Mouse (Mus musculus) lung, adult 2 months (tissue): ENCODE measurements around the gene Sumo3. TPM values are rescaled to one million over a fixed set of nuclear protein-coding genes. Genes with fewer than 3 reads are reported as not detected.

Source experiments
- DNase-seq: peaks from one replicate; pipeline ENCODE4 v3.0.0; 2022
- H3K4me1 ChIP-seq: fragments of 200-500 bp; 2 replicates; pipeline ENCODE4 v1.6.1; 2011; ENCODE audit warnings: low read length; ENCODE audit not compliant: control insufficient read depth, insufficient read depth
- H3K4me3 ChIP-seq: fragments of 200-500 bp; replicated peaks from 2 replicates; pipeline ENCODE3; 2011; ENCODE audit warnings: low read depth, mild to moderate bottlenecking, control low read depth, low read length; ENCODE audit errors: extremely low read depth
- CTCF ChIP-seq: fragments of 200-500 bp; IDR thresholded peaks from 2 replicates; pipeline ENCODE4 v1.5.1; 2011; ENCODE audit warnings: mild to moderate bottlenecking, low read length, control low read depth; ENCODE audit not compliant: insufficient read depth
- POLR2A ChIP-seq: fragments of 200-500 bp; IDR thresholded peaks from 2 replicates; pipeline ENCODE4 v1.6.1; 2011; ENCODE audit warnings: low read depth, mild to moderate bottlenecking, control low read depth, low read length, borderline replicate concordance; ENCODE audit errors: extremely low read depth
- WGBS: fragments of 180-500 bp; shearing (Covaris S2); methylation state at CpG from one replicate; pipeline ENCODE4 v1.1.7; 2018; 5-methylcytosine and 5-hydroxymethylcytosine counted together
- polyA plus RNA-seq: library from polyadenylated mRNA; depleted of rRNA; stranded (reverse); fragments of >200 nt; gene quantifications from 2 replicates; pipeline ENCODE4 v1.2.3, GENCODE M21; 2012

The Sumo3 gene
- polyA plus RNA-seq, 1 experiment, result 261 TPM

DNA sequence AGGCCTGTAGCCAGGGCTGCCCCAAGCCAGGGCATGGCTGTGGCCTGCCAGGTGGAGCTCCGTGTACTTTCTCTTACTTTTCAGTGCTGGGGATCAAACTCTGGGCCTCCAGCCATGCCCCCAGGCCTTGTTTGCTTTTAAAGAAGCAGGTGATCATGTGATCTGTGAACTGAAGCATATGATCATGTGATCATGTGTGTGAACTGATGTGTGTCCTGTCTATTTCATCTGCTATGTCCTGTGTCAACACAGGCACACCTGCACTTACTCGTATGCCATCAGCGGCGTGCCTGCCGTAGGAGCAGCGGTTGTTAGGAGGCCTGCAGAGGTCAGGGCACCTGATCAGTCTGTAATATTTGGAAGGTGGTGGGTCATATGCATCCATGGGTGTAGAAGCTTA, 28.1 kb downstream of the Sumo3 start:
- no peak for TF ChIP-seq POLR2A
- no peak for TF ChIP-seq CTCF
- H3K4me3 ChIP-seq, result no peak overlapping the region
- peaks cover 18% of the 10 kb centered on the region for H3K4me1 ChIP-seq
- 65% methylated on average over 6 of the region's 6 CpGs for WGBS
- no peak for DNase-seq

DNA sequence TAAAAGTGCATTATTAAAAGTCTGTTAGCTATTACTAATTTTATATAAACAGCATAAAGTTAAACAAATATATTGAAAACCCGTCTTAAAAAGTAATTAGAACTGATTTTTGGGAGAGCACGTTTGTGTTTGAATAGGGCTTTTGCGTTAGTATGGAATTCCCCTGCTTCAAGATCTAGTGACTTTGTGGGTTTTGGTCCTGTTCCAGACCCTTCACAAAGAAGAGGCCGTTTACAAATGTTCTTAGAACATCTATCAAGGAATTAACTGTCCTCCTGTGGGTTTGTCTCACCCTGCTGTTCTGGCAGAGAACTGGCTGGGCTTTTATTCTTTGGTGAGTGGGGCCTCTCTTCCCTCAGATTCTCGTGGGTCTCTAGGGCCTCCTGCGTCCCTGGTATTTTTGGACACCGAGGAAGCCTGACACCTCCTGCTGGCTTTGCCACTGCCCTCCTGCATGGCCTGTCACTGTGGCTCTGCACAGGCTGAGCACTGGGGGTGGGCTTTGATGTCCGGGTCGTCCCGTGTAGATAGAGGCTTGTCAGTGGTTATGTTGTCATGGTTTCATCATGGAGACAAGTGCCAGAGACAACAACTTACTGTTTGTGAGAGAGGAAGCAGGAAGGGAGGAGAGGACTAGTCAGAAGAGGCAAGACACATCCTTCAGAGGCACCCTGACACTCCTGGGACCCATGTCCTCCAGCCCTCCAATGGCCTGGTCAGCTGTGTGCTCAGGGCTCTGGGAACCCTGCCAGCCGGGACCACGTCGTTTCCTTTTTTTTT, 28.7 kb downstream of the Sumo3 start:
- WGBS, result 11% methylated on average over 13 of the region's 13 CpGs
- no peak for TF ChIP-seq CTCF
- TF ChIP-seq POLR2A, result no peak
- H3K4me3 ChIP-seq, result no peak overlapping the region
- peaks cover 19% of the 10 kb centered on the region for H3K4me1 ChIP-seq
- DNase-seq, result no peak

GRCm38 (mm10) chr10:77636234-77636922, 30.5 kb downstream of the Sumo3 start:
- DNase-seq, result no peak
- Histone ChIP-seq H3K4me3 (no peak overlapping the region), H3K4me1 (peaks cover 19% of the 10 kb centered on the region)
- no peak for TF ChIP-seq POLR2A
- no peak for TF ChIP-seq CTCF
- WGBS, result 83% methylated on average over 7 of the region's 7 CpGs

- Histone ChIP-seq H3K4me1 (peaks cover 18% of the 10 kb centered on the region), H3K4me3 (no peak overlapping the region)
- no peak for DNase-seq
- WGBS, result 62% methylated on average over 6 of the region's 6 CpGs
- no peak for TF ChIP-seq POLR2A
- TF ChIP-seq CTCF, result no peak
Observed at GRCm38 (mm10) chr10:77638956-77639355, 33.1 kb downstream of the Sumo3 start.

DNA sequence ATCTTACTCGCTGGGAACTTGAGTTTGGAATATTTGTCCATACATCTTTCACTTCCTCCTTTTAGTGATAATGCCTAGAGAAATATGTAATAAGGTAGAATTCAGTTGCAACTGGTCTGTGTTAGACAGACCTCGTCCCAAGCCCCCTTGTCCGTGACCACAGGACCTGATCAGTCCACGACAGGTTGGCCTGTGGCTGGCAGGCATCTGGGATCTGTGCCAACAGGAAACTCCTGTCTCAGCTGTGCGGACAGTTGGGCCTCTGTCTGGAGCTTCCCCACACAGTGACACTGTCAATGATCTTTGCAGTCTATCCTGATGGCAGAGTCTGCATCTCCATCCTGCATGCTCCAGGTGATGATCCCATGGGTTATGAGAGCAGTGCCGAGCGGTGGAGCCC, 37.3 kb downstream of the Sumo3 start:
- DNase-seq, result no peak
- WGBS, result 50% methylated on average over 7 of the region's 7 CpGs
- Histone ChIP-seq H3K4me3 (no peak overlapping the region), H3K4me1 (peaks cover 6% of the 10 kb centered on the region)
- no peak for TF ChIP-seq POLR2A
- TF ChIP-seq CTCF, result no peak

DNA sequence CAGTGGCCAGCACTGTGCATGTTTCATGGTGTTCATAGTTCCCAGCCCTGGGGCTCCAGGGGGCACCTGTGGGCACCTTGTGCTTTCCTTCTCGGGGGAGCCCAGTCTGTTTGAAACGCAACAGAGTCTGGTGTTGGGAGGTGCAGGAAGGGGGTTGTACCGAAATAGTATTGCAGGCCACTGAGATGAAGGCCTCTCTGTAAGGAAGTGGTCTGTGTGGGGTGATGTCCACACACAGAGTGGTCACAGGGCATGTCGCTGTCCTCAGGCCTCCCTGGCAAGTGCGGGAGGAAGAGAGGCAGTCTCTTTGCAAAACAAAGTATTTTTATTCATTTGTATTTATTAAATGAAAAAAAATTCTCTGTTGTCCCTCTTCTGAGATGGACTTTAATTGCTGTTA, 39.7 kb downstream of the Sumo3 start:
- H3K4me3 ChIP-seq, result no peak overlapping the region
- no peak for TF ChIP-seq POLR2A
- TF ChIP-seq CTCF, result no peak
- H3K4me1 ChIP-seq, result no peaks in the 10 kb centered on the region
- DNase-seq, result no peak
- WGBS, result 79% methylated on average over 5 of the region's 5 CpGs

- DNase-seq, result no peak
- 62% methylated on average over 1 of the region's 1 CpGs for WGBS
Observed at GRCm38 (mm10) chr10:77647461-77647860, 41.6 kb downstream of the Sumo3 start.

GRCm38 (mm10) chr10:77647901-77648300, 42.0 kb downstream of the Sumo3 start:
- Histone ChIP-seq H3K4me3 (no peak overlapping the region), H3K4me1 (no peaks in the 10 kb centered on the region)
- TF ChIP-seq POLR2A (no peak), CTCF (no peak)
- WGBS, result 81% methylated on average over 8 of the region's 8 CpGs
- no peak for DNase-seq

More at GRCm38 (mm10) chr10:77647461-77647860, 41.6 kb downstream of the Sumo3 start:
- Histone ChIP-seq H3K4me3 (no peak overlapping the region), H3K4me1 (no peaks in the 10 kb centered on the region)
- no peak for TF ChIP-seq POLR2A
- no peak for TF ChIP-seq CTCF

DNA sequence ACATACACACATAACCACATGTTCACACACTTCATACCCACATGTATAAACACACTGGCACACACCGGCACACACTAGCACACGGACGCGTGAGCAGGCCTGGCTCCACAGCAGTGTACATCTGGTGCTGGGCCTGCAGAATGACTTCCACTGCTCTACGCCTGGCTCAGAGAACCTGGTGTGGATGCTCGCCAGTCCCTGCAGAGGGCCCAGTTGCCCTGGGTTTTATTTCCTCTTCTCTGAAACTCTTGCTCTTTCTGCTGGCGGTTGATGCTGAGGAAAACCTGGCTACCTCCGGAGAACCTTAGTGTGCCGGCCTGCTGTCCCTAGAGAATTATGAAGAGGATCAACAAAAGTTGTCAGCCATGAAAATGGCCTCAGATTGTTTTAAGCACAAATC, 46.1 kb downstream of the Sumo3 start:
- Histone ChIP-seq H3K4me1 (no peaks in the 10 kb centered on the region), H3K4me3 (no peak overlapping the region)
- TF ChIP-seq CTCF (no peak), POLR2A (no peak)
- DNase-seq, result no peak
- WGBS, result 82% methylated on average over 9 of the region's 9 CpGs

GRCm38 (mm10) chr10:77658286-77658994, 52.5 kb downstream of the Sumo3 start:
- Histone ChIP-seq H3K4me3 (no peak overlapping the region), H3K4me1 (no peaks in the 10 kb centered on the region)
- DNase-seq, result no peak
- 52% methylated on average over 15 of the region's 15 CpGs for WGBS
- TF ChIP-seq POLR2A (no peak), CTCF (no peak)
